Mouse (Mus musculus) lung, embryonic 15.5 days (tissue): ENCODE results near the gene Gm17374. TPM values are rescaled to one million over a fixed set of nuclear protein-coding genes. Genes with fewer than 3 reads are reported as not detected.
"Not testable (repeated sequence)": the region's sequence is repeated elsewhere in the genome, so short reads cannot be mapped to it uniquely, and the experiment has no call there.

Experiments
- ATAC-seq: fragments of 200-750 bp; cut with Nextera tagmentation; 2 replicates; pipeline ENCODE4 v1.8.0; 2017; ENCODE audit warnings: moderate number of reproducible peaks, borderline replicate concordance; ENCODE audit not compliant: low FRiP score, low TSS enrichment; ENCODE audit errors: extremely low read depth
- H3K27ac ChIP-seq: fragments of 300-500 bp; sonication (generic); 2 replicates; pipeline ENCODE4 v1.5.1; 2015; ENCODE audit warnings: moderate library complexity, mild to moderate bottlenecking, inconsistent platforms
- H3K27me3 ChIP-seq: fragments of 300-500 bp; sonication (generic); 2 replicates; pipeline ENCODE4 v1.6.1; 2015; ENCODE audit warnings: inconsistent platforms
- H3K36me3 ChIP-seq: fragments of 300-500 bp; sonication (generic); 2 replicates; pipeline ENCODE4 v1.6.1; 2015; ENCODE audit warnings: inconsistent platforms
- H3K4me1 ChIP-seq: fragments of 300-500 bp; sonication (generic); 2 replicates; pipeline ENCODE4 v1.6.1; 2015; ENCODE audit warnings: inconsistent platforms
- H3K4me2 ChIP-seq: fragments of 300-500 bp; sonication (generic); 2 replicates; pipeline ENCODE4 v1.6.1; 2015; ENCODE audit warnings: inconsistent platforms, mild to moderate bottlenecking, moderate library complexity
- H3K4me3 ChIP-seq: fragments of 300-500 bp; sonication (generic); 2 replicates; pipeline ENCODE4 v1.5.1; 2015; ENCODE audit warnings: mild to moderate bottlenecking, inconsistent platforms
- H3K9ac ChIP-seq: fragments of 300-500 bp; sonication (generic); 2 replicates; pipeline ENCODE4 v1.6.1; 2015; ENCODE audit warnings: inconsistent platforms
- H3K9me3 ChIP-seq: fragments of 300-500 bp; sonication (generic); 2 replicates; pipeline ENCODE4 v1.6.1; 2016; ENCODE audit warnings: inconsistent platforms
- WGBS: fragments of 180-500 bp; shearing (Covaris S2); methylation state at CpG from one replicate; pipeline ENCODE4 v1.1.7; 2015; 5-methylcytosine and 5-hydroxymethylcytosine counted together
- polyA plus RNA-seq: library from polyadenylated mRNA; unstranded; fragments of >200 nt; fragmentation: Nextera tagmentation; extraction: Ambion mirVana; gene quantifications from 2 replicates; pipeline ENCODE4 v1.2.1, GENCODE M21; 2015

Gm17374 gene
- polyA plus RNA-seq, 1 experiment from 2014 or later, result not detected

DNA sequence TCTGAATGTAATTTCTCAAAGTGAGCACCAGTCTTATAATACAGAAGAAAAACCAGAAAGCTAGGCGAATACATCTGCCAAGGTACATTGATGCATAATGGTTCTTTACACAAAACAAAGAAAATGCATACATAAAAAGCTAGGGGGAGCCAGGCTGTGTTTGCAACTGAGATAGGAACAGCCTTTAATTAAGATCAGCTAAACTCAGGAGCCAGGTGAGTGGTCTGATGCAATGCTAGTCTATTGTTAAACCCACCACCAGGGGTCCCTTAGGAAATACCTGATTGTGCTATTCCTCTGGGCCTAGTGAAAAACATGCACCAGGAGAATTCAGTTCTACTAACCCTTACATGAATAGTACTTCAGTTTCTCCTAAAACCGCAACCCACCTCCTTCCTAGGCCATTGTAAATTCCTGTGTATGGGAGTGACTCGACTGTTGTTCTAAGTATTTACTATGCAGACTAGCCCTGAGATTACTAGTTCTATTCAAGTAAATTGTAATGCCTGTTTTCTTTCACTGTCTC, 33.9 kb downstream of the Gm17374 start:
- peaks cover 15% of the 10 kb centered on the region for H3K36me3 ChIP-seq
- 99% methylated on average over 3 of the region's 3 CpGs for WGBS
- H3K4me1 ChIP-seq, H3K4me3 ChIP-seq, H3K27me3 ChIP-seq, H3K27ac ChIP-seq, H3K4me2 ChIP-seq, H3K9ac ChIP-seq, ATAC-seq, H3K9me3 ChIP-seq: not testable (repeated sequence)

DNA sequence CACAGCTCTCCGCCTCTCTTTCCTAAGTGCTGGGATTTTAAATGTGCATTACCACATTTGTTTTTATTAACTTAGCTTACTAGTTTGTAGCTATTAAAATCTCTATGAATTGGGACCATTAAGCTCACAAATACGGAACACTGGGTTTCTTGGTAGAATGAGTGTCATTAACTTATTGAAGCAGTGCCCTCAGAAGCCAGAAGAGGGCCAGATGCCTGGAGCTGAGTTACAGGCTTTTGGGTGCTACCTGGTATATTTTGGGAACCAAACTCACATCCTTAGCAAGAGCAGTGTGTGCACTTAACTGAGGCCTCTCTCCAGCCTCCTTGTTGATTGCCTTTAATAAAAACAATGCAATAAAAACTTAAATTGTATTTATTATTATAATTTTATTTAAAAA, 48.9 kb downstream of the Gm17374 start:
- H3K4me1 ChIP-seq, result no peaks in the 10 kb centered on the region
- no peaks in the 10 kb centered on the region for H3K27me3 ChIP-seq
- WGBS, result 66% methylated on average over 2 of the region's 2 CpGs
- H3K36me3 ChIP-seq, result peaks cover 11% of the 10 kb centered on the region
- ATAC-seq, result no peak
- no peaks in the 10 kb centered on the region for H3K9me3 ChIP-seq
- H3K4me2 ChIP-seq, result no peak overlapping the region
- H3K4me3 ChIP-seq, result no peak overlapping the region
- no peak overlapping the region for H3K9ac ChIP-seq
- H3K27ac ChIP-seq, result no peak overlapping the region

DNA sequence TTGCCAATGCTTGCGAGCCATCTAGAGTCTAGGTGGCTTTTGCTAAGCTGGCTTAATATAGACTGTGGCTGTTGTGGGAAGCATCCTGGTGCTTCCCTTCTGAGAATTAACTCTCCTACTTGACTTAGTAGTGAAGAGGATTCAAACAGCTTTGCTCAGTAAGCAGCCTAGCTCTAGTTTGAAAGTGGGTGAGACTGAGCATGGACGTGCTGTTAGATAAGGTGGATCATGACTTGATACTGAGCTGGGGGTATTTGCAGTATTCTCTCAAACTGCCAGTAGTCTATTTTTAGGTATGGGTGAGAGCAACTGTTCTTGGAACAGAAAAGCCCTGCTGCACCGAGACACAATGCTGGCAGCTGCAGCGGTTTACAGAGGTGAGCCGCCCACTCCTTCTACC, 50.7 kb downstream of the Gm17374 start:
- Histone ChIP-seq H3K4me3 (no peak overlapping the region), H3K36me3 (peaks cover 11% of the 10 kb centered on the region), H3K27ac (no peak overlapping the region), H3K4me1 (no peaks in the 10 kb centered on the region), H3K9ac (no peak overlapping the region), H3K9me3 (no peaks in the 10 kb centered on the region), H3K4me2 (no peak overlapping the region), H3K27me3 (no peaks in the 10 kb centered on the region)
- 88% methylated on average over 5 of the region's 5 CpGs for WGBS
- ATAC-seq, result no peak

Other genes starting within 250 kb of the Gm17374 start
- gene Tasp1, start 85.2 kb upstream of the Gm17374 start, polyA plus RNA-seq, result 23.9 and 25.1 TPM in 2 replicates
- 22.0 and 23.4 TPM in 2 replicates for gene Esf1, start 18.5 kb downstream of the Gm17374 start, polyA plus RNA-seq
- gene Ndufaf5, start 18.6 kb downstream of the Gm17374 start, polyA plus RNA-seq, result 21.4 and 22.9 TPM in 2 replicates
- not detected in 2 replicates for gene Sel1l2, start 237.7 kb downstream of the Gm17374 start, polyA plus RNA-seq
- gene Macrod2, start 243.3 kb downstream of the Gm17374 start, polyA plus RNA-seq, result 32.6 and 35.0 TPM in 2 replicates